Mouse (Mus musculus) neural tube, embryonic 14.5 days (tissue): ENCODE measurements around the gene Msmp. TPM values are rescaled to one million over a fixed set of nuclear protein-coding genes. Genes with fewer than 3 reads are reported as not detected.
"Not testable (repeated sequence)": the region's sequence is repeated elsewhere in the genome, so short reads cannot be mapped to it uniquely, and the experiment has no call there.

Source experiments
- ATAC-seq: fragments of 200-750 bp; cut with Nextera tagmentation; 2 replicates; pipeline ENCODE4 v1.8.0; 2017; ENCODE audit warnings: low read depth, mild to moderate bottlenecking, moderate TSS enrichment, moderate library complexity
- H3K27ac ChIP-seq: fragments of 300-500 bp; sonication (generic); 2 replicates; pipeline ENCODE4 v1.5.1; 2014; ENCODE audit warnings: low read depth, mild to moderate bottlenecking, control low read depth, low read length, moderate library complexity, mixed read lengths
- H3K27me3 ChIP-seq: fragments of 300-500 bp; sonication (generic); 2 replicates; pipeline ENCODE4 v1.6.1; 2014; ENCODE audit warnings: low read length; ENCODE audit not compliant: control insufficient read depth, insufficient read depth
- H3K36me3 ChIP-seq: fragments of 300-500 bp; sonication (generic); 2 replicates; pipeline ENCODE4 v1.6.1; 2014; ENCODE audit warnings: low read length, mixed read lengths; ENCODE audit not compliant: control insufficient read depth, insufficient read depth
- H3K4me1 ChIP-seq: fragments of 300-500 bp; sonication (generic); 2 replicates; pipeline ENCODE4 v1.6.1; 2014; ENCODE audit warnings: low read length; ENCODE audit not compliant: control insufficient read depth, insufficient read depth
- H3K4me2 ChIP-seq: fragments of 300-500 bp; sonication (generic); 2 replicates; pipeline ENCODE4 v1.6.1; 2014; ENCODE audit warnings: mild to moderate bottlenecking, low read depth, low read length, control low read depth
- H3K4me3 ChIP-seq: fragments of 300-500 bp; sonication (generic); 2 replicates; pipeline ENCODE4 v1.5.1; 2014; ENCODE audit warnings: low read depth, low read length, control low read depth, mixed read lengths
- H3K9ac ChIP-seq: fragments of 300-500 bp; sonication (generic); replicated peaks from 2 replicates; pipeline ENCODE4 v1.6.1; 2014; ENCODE audit warnings: low read depth, mild to moderate bottlenecking, control low read depth, low read length, mixed read lengths
- H3K9me3 ChIP-seq: fragments of 300-500 bp; sonication (generic); 2 replicates; pipeline ENCODE4 v1.6.1; 2016; ENCODE audit warnings: low read length; ENCODE audit not compliant: control insufficient read depth
- WGBS: fragments of 180-500 bp; shearing (Covaris S2); extraction: QIAGEN DNeasy Blood & Tissue Kit; methylation state at CpG from one replicate; pipeline ENCODE4 v1.1.7; 2014; 5-methylcytosine and 5-hydroxymethylcytosine counted together
- polyA plus RNA-seq: library from polyadenylated mRNA; unstranded; fragments of >200 nt; fragmentation: Nextera tagmentation; extraction: Ambion mirVana; gene quantifications from 2 replicates; pipeline ENCODE4 v1.2.1, GENCODE M21; 2014

The Msmp gene
- polyA plus RNA-seq, 1 experiment from 2014 or later: not detected

DNA sequence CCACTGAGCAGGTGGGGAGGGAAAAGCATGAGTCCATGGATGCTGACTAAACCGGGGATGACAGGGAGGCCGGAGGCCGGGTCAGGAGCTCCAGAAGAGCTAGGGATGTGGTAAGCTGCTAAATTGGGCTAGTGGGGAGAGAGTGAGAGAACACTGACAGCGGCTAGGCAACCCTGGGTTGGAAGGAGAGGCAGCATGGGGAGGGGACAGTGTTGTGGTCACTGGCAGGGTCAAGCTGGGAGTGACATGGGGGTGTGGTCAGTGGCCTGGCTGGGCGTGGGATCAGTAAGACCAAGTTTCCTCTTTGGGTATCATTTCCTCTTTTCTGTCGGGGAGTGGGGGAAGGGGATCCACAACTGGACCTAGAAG is 24.1 kb downstream of the Msmp start:
- H3K4me3 ChIP-seq: no peak overlapping the region
- H3K4me2 ChIP-seq: peak overlapping the region; percentile 0; the same call in 1 of the 2 replicates
- no peak for ATAC-seq
- H3K9ac ChIP-seq: no peak overlapping the region
- no peaks in the 10 kb centered on the region for H3K27me3 ChIP-seq
- H3K4me1 ChIP-seq: peaks cover 32% of the 10 kb centered on the region
- 42% methylated on average over 6 of the region's 6 CpGs for WGBS
- H3K9me3 ChIP-seq: no peaks in the 10 kb centered on the region
- peaks cover 14% of the 10 kb centered on the region for H3K36me3 ChIP-seq
- no peak overlapping the region for H3K27ac ChIP-seq

- H3K9ac ChIP-seq: no peak overlapping the region
- no peak overlapping the region for H3K4me3 ChIP-seq
- ATAC-seq: no peak
These were observed 24.6 kb downstream of the Msmp start for GRCm38 (mm10) chr4:43559519-43560242.

DNA sequence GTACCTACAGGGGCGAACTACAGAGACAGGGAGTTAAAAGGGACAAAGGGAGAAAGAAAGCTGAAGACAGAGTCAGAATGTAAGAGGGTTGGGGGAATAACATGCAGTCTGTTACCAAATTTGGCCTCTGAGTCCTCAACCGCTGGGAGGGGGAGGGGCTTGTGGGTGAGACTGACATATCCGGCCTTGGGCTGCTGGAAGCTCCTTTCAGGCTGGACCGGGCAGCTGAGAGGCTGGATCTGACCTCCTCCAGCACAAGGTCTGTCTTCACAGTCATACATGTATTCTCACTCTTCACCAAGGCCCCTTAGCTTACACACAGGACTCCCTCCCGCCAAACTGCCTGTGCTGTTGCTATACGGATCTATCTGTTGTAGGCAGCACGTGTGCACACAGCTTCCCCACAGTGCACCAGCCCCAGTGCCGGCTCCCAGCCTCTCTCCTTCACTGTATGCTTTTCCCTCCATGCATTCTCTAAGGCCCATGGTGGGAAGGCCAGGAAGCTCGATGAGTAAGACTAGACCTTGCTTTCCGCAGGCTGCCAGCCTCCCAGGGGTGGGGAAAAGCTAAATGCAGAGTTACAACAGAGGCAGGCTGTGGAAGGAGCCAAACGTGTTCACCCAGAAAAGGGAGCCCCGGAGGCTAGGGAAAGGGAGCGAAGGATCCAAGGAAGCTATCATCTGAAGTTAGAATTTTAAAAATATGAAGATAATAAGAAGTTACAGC is 25.5 kb downstream of the Msmp start:
- Histone ChIP-seq H3K27ac (no peak overlapping the region), H3K9me3 (no peaks in the 10 kb centered on the region), H3K4me3 (no peak overlapping the region), H3K4me2 (peak overlapping the region; percentile 29), H3K36me3 (peaks cover 22% of the 10 kb centered on the region), H3K9ac (no peak overlapping the region), H3K4me1 (peaks cover 28% of the 10 kb centered on the region), H3K27me3 (no peaks in the 10 kb centered on the region)
- 24% methylated on average over 13 of the region's 13 CpGs for WGBS
- no peak for ATAC-seq

More at GRCm38 (mm10) chr4:43559519-43560242, 24.6 kb downstream of the Msmp start:
- peaks cover 32% of the 10 kb centered on the region for H3K4me1 ChIP-seq
- H3K27me3 ChIP-seq: no peaks in the 10 kb centered on the region
- WGBS: 78% methylated on average over 13 of the region's 13 CpGs
- no peak overlapping the region for H3K27ac ChIP-seq
- H3K9me3 ChIP-seq: no peaks in the 10 kb centered on the region
- peak overlapping the region; percentile 0; the same call in 1 of the 2 replicates for H3K4me2 ChIP-seq
- H3K36me3 ChIP-seq: peaks cover 14% of the 10 kb centered on the region

DNA sequence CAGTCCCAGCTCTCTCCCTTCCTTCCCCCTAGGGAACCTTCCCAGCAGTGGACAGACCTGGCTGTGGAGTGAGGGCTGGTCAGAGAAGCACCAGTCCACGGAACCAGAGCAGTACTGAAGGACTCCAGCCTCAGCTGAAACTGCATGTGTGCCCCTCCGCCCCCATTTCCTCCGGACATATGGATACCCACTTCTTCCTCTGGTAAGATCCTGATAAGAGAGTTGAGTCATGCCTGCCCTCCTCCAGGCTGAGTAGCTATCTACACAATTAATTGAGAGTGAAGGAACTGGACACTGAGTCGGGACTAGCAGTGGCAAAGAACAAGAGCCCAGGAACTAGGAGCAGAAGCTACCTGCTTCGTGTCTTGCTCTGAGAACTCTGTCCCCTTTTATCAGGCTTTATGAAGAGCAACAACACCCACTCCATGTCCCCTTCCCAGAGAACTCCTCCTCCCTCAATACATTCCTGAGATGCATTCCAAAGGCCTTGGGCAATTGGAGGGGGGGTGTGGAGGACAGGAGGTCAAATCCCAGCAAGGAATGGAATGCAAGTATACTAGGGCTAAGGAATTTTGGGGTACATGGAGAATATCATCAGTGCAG is 26.2 kb downstream of the Msmp start:
- WGBS: 46% methylated on average over 5 of the region's 5 CpGs
- ATAC-seq: no peak
- Histone ChIP-seq H3K9me3 (no peaks in the 10 kb centered on the region), H3K9ac (no peak overlapping the region), H3K27me3 (no peaks in the 10 kb centered on the region), H3K36me3 (peaks cover 28% of the 10 kb centered on the region), H3K4me3 (no peak overlapping the region), H3K27ac (no peak overlapping the region), H3K4me2 (no peak overlapping the region), H3K4me1 (peaks cover 22% of the 10 kb centered on the region)

DNA sequence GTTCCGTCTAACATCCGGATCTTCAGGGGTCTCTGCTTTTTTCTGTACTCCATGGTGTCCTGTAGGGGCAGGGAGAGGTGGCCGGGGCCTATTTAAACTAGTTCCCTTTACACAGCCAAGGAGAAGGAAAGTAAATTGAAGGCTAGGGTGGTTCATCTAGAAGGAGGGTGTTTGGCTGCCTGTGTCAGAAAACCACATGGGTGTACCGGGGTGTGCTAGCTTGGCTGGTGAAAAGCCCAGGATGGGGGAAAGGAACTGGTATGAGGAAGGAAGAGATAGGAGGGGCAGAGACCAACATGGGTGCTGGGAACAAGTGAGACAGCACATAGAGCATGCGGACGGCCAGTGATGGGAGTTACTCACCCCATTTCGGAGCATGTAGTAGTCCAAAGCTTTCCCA is 28.4 kb downstream of the Msmp start:
- 98% methylated on average over 7 of the region's 7 CpGs for WGBS
- Histone ChIP-seq H3K27me3 (no peaks in the 10 kb centered on the region), H3K9ac (no peak overlapping the region), H3K4me3 (no peak overlapping the region), H3K9me3 (no peaks in the 10 kb centered on the region), H3K27ac (no peak overlapping the region), H3K4me1 (peaks cover 14% of the 10 kb centered on the region), H3K36me3 (peaks cover 46% of the 10 kb centered on the region), H3K4me2 (no peak overlapping the region)
- ATAC-seq: no peak

GRCm38 (mm10) chr4:43553891-43554290 is 30.4 kb downstream of the Msmp start:
- no peaks in the 10 kb centered on the region for H3K9me3 ChIP-seq
- H3K36me3 ChIP-seq: peaks cover 62% of the 10 kb centered on the region
- H3K27ac ChIP-seq: no peak overlapping the region
- ATAC-seq: no peak
- 0 out of 2 replicates have a peak, but pooled peaks cover 2% of the 10 kb centered on the region for H3K4me1 ChIP-seq
- H3K9ac ChIP-seq: no peak overlapping the region
- no peak overlapping the region for H3K4me2 ChIP-seq
- no peaks in the 10 kb centered on the region for H3K27me3 ChIP-seq
- no peak overlapping the region for H3K4me3 ChIP-seq

DNA sequence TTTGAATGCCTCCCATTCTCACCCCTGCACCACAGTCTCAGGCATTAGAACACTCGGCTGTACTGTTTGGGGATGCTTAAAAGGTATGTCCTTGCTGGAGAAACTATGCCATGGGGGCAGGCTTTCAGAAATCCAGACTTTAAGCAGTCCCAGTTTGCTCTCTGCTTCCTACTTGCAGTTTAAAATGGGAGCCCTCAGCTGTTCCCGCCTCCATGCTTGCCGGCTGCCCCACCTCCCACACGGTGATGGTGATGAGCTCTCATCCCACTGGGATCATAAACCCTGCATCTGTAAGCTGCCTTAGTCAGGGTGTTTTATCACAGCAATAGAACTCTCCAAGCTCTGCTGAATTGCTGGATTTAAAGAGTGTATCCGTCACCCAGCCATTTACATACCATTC is 31.9 kb downstream of the Msmp start:
- Histone ChIP-seq H3K36me3 (peaks cover 76% of the 10 kb centered on the region), H3K9me3 (no peaks in the 10 kb centered on the region), H3K27ac (no peak overlapping the region), H3K27me3 (no peaks in the 10 kb centered on the region), H3K4me2 (no peak overlapping the region), H3K9ac (no peak overlapping the region), H3K4me3 (no peak overlapping the region), H3K4me1 (no peaks in the 10 kb centered on the region)
- ATAC-seq: no peak
- WGBS: 44% methylated on average over 5 of the region's 5 CpGs

GRCm38 (mm10) chr4:43551854-43552253 is 32.4 kb downstream of the Msmp start:
- not testable (repeated sequence) for H3K4me3 ChIP-seq, H3K4me2 ChIP-seq, ATAC-seq, H3K9ac ChIP-seq, H3K4me1 ChIP-seq, H3K27me3 ChIP-seq, H3K27ac ChIP-seq, H3K9me3 ChIP-seq
- peaks cover 81% of the 10 kb centered on the region for H3K36me3 ChIP-seq
- whole genome bisulfite sequencing: 85% methylated on average over 6 of the region's 6 CpGs

- ATAC-seq: no peak
These were observed 35.2 kb downstream of the Msmp start for GRCm38 (mm10) chr4:43549055-43549454.

More at GRCm38 (mm10) chr4:43549055-43549454, 35.2 kb downstream of the Msmp start:
- Histone ChIP-seq H3K9me3 (no peaks in the 10 kb centered on the region), H3K27ac (no peak overlapping the region), H3K9ac (no peak overlapping the region), H3K27me3 (no peaks in the 10 kb centered on the region), H3K4me2 (no peak overlapping the region), H3K36me3 (peaks cover 88% of the 10 kb centered on the region), H3K4me3 (no peak overlapping the region), H3K4me1 (no peaks in the 10 kb centered on the region)
- WGBS: 95% methylated on average over 12 of the region's 12 CpGs
